Mouse (Mus musculus): ENCODE results near the gene Zbtb39. TPM values are rescaled to one million over a fixed set of nuclear protein-coding genes. Genes with fewer than 3 reads are reported as not detected.

Zbtb39 gene
- total RNA-seq (2017) = 4.7 and 5.0 TPM in 2 replicates

DNA sequence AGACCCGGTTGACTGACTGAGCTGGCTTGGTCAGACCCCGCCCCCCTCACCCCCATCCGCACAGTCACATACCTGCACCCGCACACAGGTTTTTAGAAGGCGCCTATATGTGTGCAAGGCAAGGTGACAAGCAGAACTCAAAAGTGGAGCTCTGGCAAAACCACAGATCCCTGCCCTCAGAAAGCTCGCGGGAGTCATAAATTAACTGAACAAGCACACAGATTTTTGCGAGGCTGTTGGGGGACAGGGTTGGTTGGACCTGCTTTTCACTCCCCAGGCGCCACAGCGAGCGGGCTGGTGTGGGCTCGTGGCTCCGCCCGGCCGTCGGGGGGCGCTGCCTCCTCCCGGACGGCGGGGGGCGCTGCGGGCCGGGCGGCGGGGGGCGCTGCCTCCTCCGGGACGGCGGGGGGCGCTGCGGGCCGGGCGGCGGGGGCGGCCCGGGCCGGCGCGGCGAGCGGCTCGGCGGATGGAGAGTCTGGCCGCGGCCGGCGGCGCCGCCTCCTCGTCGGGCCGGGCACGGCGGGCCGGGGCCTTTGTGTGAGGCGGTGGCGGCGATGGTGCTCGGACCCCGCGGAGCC, at the start of gene Zbtb39:
TSS of gene Zbtb39 (plus strand) at position 456 of the 578 bp plus-strand sequence.
- peak; percentile 53 for ATAC-seq (replicated peaks; ENCODE audit: low read depth, poor library complexity, severe bottlenecking)

DNA sequence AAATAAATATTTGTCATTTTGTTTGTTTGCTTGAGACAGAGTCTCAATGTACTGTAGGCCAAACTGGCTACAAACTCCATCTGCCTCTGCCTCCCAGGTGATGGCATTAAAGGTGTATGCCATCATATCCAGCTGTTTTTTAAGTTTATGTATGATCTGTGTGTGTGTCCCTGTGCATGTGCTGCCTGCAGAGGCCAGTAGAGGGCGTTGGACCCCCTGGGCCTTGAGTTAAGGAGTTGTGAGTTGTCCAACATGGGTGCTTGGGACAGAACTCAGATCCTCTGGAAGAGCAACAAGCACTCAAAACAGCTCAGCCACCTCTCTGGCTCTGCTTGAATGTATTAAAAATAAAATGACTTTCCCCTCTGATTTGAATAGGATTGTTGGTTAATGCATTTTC, 48.3 kb upstream of the Zbtb39 start:
- ATAC-seq (replicated peaks; ENCODE audit: low read depth, poor library complexity, severe bottlenecking) = no peak

DNA sequence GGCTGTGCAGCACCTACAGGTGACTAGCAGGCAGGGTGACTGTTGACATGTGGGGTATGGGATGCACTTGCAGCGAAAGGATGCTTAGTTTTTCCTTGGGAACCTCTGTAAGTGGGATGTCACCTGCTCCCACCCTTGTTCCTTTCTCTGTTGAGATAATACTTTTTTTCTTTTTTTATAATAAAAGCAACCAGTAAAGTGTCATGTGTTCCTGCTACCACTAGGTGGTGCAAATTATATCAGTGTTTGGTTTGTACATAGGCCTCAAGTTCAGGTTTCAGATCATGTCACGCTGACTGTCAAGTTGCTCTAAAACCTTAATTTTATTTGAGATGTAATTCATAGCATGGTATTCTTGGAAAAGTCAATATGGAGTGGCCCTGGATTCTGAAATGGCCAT, 44.7 kb upstream of the Zbtb39 start:
- ATAC-seq (replicated peaks; ENCODE audit: low read depth, poor library complexity, severe bottlenecking) = peak; percentile 88

DNA sequence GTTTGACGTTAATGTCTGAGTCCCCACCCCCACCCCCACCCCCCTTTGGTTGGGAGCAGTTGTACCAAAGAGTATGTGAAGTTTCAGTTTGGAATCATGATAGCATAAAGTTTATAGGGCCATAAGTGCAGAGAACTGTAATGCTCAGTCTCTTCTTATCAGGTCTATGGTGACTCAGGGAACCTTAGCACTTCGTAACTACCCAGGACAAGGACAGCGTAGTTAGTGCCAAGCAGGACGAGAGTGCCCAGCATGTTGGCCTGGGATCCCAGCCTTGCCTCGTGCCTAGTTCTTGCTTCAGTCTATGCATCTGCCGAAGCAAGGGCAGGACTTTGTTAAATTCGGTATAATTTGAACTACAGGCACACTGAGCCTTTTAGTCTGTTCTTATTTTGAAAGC, 43.6 kb upstream of the Zbtb39 start:
- no peak for ATAC-seq (replicated peaks; ENCODE audit: low read depth, poor library complexity, severe bottlenecking)

DNA sequence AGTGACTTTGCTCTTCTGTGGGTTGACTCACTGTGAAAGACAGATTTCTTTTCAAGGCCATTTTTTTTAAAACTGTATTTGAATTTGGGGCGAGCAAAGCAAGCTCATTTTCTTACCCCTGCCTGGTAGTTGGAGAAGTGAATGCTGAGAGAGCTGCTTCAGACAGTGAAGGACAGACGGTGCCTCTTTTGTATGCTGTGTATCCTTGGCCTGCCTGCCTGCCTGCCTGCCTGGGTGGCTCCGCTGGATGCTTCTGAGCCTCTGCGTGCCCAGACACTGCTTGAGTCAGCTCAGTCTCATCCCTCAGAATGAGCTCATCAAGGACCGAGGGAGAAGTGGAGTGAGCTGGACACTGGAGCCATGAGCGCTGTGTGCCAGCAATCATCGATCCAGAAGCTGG, 40.4 kb upstream of the Zbtb39 start:
- no peak for ATAC-seq (replicated peaks; ENCODE audit: low read depth, poor library complexity, severe bottlenecking)

DNA sequence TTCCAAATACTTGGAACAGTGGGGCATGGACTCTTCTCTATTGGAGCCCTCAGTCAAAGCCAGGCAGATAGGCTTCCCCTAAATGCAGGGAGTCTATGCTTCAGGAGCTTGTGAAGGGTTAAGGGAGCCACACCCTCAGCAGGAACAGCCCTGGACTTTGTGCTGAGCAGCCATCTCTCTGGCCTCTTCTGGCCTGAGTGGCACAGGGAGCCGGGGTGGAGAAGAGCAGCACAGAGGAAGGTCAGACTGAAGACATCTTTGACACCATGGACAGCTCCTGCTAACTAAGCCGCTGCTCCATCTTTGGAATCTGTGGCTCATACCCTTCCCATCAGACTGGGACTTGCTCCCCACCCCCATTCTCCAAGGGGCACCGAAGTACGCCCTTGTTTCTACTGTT, 36.0 kb upstream of the Zbtb39 start:
- ATAC-seq (replicated peaks; ENCODE audit: low read depth, poor library complexity, severe bottlenecking) = 0 out of 2 replicates have a peak, but pooled peaks have one; percentile 37

DNA sequence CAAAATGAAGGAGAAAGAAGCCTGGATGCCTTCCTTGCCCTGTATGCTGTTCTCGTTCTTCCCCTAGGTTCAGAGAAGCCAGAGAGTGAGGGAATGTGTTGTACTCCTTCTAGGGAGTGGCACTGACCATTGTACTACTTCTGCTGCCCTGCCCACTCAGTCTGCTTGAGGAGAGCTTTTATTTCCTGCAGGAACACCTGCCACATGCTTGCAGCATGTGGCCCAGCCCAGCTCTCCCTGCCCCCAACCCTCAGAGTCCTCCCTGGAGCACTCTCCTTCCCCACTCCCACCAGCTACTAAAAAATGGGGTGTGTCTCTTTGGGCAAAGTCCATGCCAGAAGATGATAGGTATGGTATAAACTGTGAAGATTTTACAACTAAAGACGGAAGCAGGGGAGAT, 35.0 kb upstream of the Zbtb39 start:
- no peak for ATAC-seq (replicated peaks; ENCODE audit: low read depth, poor library complexity, severe bottlenecking)

DNA sequence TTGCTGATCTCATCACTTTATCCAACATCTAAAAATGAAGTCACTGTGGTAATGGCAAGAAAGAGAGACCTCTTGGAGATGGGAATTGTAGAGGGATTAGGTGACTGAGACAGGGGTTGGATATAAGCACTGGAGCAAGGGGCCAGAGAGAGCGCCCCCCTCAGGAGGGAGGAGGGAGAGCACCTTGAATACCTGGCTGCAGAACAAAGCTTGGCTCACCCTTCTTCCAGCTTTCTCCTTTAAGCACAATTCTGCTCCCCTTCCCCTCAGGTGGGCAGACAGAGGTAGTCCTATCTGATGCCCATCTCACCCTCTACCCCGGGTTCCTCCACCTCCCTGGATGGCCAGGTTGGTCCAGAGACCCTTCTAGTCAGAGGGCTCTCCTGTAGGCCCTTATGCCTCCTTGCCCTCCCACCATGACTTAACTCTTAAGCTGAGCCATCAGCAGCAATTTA, 34.5 kb upstream of the Zbtb39 start, which contains the start of gene Myo1a:
TSS of gene Myo1a (plus strand) at position 405 of the 455 bp plus-strand sequence.
- ATAC-seq (replicated peaks; ENCODE audit: low read depth, poor library complexity, severe bottlenecking) = no peak

DNA sequence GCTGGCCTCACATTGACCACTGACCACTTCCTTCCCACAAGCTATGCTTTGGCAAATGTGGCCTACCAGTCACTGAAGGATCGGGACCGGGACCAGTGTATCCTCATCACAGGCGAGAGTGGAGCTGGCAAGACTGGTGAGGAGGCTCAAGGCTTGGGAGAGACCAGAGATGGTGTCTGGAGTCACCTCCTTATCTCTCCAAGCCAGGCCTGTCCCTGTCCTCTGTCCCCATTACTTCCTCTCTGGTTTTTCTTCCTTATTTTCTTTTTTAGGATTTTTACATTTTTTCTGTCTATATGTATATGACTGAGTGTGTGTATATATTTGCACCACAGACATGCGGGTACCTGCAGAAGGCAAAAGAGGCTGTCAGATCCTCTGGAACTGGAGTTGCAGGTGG, 33.6 kb upstream of the Zbtb39 start:
- ATAC-seq (replicated peaks; ENCODE audit: low read depth, poor library complexity, severe bottlenecking) = 0 out of 2 replicates have a peak, but pooled peaks have one; percentile 13

DNA sequence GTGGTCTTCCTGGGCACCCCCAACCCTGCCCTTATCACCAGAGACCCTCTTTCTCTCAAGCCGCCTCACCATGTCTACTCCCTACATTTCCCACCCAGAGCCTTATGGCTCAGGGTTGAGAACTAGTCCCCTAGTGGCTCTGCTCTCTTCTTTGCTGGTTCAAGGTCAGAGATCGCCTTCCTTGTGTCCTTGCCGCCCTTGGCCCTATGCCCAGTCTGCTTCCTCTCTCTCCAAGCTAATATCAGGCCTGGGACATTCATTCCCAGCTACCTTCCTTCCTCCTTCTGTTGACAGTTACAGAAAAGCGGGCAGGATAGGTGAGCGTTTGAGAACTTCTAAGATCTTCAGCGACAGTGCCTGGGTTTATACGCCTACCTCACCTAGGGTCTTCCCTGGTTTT, 31.6 kb upstream of the Zbtb39 start:
- ATAC-seq (replicated peaks; ENCODE audit: low read depth, poor library complexity, severe bottlenecking) = no peak

DNA sequence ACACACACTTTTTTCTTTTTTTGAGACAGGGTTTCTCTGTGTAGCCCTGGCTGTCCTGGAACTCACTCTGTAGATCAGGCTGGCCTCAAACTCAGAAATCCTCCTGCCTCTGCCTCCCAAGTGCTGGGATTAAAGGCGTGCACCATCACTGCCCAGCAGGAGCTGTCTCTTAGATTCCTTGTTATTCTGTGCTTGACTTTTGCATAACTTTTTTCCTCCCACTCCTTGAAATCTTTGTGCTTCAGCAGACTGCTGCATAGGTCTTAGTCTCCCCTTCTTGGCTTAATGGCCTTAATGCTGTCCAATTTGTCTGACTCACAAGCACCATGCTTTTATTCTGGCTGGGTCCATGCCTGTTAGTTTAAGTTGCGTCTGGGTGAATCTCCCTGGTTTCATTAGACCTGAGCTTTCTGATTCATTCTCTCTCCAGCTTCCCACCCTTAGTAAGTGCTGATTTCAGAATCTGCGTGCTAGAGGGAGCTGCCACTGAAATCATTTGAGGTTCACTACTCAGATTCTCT, 30.4 kb upstream of the Zbtb39 start:
- ATAC-seq (replicated peaks; ENCODE audit: low read depth, poor library complexity, severe bottlenecking) = no peak

DNA sequence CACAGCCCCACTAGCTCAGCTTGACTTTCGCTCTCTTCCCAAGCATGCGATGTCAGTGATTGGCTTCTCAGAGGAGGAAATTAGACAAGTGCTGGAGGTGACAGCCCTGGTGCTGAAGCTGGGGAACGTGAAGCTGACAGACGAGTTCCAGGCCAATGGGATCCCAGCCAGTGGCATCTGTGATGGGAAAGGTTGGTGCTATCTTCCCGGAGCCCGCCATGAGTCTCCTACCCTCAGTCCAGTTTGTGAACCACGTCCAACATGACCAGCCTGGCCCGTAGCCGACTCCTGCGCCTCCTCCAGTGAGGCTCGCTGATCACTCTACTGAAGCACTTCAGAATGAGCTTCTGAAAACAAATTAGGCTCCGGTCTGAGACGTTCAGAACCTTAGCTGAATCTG, 29.0 kb upstream of the Zbtb39 start:
- no peak for ATAC-seq (replicated peaks; ENCODE audit: low read depth, poor library complexity, severe bottlenecking)

DNA sequence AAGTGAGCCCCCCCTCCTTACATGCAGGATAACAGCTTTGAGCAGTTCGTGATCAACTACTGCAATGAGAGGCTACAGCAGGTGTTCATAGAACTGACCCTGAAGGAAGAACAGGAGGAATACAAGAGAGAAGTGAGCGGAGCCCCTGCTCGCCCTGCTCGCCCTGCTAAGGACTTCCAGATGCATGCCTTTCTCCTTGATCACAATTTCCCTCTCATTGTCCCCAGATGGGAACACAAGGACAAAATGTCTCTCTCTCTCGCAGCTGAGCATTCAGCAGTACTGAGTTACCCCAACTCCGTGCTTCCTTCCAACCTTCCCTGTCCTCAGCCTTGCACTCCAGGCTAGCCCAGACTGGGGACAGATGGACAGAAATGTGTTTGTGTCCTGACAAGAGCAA, 26.6 kb upstream of the Zbtb39 start:
- ATAC-seq (replicated peaks; ENCODE audit: low read depth, poor library complexity, severe bottlenecking) = no peak

DNA sequence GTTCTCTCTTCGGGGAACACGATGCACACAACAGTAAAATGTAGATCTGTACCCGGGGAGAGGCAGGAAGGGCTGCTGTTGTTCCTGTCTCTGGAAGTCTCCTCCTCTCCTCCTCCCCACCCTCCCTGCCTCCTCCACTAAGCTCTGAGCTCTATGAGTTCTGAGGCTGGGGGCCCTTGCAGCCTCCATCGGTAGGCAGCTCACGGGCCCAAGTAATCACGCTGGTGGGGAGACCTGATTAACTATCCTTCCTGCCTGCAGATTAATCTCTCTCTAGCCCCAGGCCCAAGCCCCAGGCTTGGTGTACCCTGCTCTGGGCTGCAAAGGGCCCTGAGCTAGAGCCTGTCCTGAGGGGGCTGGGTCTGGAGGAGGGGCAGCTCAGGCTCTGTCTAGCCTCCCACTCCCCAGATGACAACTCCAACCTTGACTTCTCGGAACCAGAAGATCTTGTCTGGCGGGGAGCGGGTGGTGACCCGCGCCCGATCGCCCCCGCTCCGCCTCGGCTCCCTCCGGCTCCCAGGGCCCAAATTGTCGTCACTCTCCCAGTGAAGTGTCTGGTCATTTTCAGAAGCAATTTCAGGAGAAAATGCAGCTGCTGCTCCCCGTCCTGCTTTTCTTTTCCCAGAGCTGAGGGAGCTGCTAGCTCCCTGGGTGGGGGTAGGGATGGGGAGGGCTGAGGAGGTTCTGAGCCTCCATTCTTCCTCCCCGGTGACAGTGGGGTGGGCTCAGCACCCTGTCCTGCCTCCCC, 17.5 kb upstream of the Zbtb39 start:
- no peak for ATAC-seq (replicated peaks; ENCODE audit: low read depth, poor library complexity, severe bottlenecking)

DNA sequence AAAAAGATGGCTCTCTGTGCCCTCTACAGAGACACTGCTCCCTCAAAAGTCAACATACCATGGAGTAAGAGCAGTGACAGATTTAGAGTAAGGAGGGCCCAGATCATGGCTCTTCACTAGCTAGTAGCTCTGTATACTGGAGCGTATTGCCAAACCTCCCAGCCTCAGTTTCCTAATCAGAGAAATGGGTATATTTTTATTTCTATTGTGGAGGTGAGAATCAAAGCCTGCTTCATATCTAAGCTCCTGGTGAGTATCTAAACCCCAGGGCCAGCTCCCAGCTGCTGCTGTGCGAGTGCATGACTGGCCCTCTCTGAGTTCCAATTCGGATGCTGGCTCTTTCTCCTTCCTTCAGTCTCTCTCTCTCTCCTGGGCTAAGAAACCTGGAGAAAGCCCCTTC, 15.2 kb upstream of the Zbtb39 start, which contains the start of gene Tac2:
TSS of gene Tac2 (plus strand) at position 301 of the 400 bp plus-strand sequence.
- no peak for ATAC-seq (replicated peaks; ENCODE audit: low read depth, poor library complexity, severe bottlenecking)

DNA sequence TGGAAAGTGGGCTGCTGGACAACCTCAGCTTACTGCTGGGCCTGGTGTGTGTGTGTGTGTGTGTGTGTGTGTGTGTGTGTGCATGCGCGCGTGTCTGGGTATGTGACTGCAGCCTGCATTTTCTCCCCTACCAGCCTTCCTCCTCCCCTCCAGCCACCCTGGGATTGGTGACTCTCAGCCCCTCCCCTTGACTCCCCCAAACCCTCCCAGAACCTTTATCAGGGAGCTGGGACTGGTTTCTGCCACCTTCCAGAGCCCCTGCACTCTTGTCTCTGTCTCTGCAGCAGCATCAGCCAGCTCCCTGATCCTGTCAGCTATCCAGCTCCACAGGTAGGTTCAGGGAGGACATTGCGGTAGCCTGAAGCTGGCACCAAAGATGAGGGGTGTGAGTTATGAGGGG, 14.2 kb upstream of the Zbtb39 start:
- ATAC-seq (replicated peaks; ENCODE audit: low read depth, poor library complexity, severe bottlenecking) = no peak; the same call in 1 of the 2 replicates

DNA sequence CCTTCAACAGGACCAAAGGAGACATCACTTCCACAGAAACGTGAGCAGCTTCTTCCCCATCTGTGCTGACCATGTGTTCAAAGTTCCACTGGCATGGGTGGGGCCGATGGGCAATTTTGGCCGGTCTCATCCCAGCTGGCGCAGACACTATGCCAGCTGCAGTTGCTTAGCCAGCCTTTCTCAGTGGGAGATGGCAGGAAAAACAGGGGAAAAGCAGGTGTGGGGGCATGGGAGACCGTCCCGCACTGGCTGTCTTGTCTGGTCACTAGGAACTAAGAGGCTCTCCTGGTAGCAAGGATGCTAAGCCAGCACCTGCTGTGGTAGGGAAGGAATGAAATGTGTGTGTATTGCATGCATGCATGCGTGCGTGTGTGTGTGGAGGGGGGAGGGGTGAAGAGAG, 10.9 kb upstream of the Zbtb39 start:
- no peak for ATAC-seq (replicated peaks; ENCODE audit: low read depth, poor library complexity, severe bottlenecking)

DNA sequence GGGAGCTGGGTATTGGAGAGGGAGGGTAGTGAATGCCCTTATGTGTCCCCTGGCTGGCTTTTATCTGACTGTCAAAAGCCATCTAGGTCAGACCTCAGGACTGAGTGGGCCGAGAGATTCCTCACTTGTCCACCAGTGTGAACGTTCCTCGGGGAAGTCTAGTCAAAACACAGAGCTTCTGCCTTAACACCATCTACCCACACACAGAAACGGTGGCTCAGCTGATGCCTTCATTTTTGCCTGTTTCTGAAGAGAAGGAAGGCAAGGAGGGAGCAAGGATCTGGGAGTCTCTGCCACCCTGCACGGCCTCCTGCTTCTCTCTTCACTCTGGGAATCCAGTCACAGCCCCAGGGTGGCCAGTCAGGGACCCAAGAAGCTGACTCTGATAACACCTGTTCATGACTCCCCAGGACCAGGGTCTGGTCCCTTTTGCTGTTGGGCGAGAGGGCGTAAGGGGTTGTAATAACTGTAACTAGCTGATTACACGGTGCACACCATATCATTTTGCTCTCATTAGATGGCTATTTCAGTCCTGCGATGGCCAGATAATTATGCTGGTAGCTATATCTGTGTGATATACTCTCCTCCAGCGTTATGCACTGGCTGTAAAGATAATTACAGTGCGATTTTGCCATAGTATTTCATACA, 8.9 kb upstream of the Zbtb39 start:
- peak; percentile 34 for ATAC-seq (replicated peaks; ENCODE audit: low read depth, poor library complexity, severe bottlenecking)

DNA sequence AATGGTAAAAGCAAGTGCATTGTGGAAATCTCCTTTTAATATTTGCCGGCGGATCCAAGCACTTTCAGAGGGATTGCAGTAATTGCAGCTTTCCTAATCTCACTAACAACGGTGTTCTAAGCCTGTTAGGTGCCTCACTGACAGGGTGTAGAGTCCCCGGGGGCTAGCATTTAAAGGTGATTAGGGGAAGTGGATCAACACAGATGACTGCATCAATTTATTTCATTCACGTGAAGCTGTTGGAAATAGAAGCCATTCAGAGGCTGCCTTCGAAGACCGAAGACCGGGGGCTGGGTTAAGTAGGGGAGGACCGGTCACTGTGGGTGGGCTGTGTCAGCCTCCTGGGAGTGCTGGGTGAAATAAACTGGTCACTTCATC, 8.4 kb upstream of the Zbtb39 start:
- ATAC-seq (replicated peaks; ENCODE audit: low read depth, poor library complexity, severe bottlenecking) = no peak

DNA sequence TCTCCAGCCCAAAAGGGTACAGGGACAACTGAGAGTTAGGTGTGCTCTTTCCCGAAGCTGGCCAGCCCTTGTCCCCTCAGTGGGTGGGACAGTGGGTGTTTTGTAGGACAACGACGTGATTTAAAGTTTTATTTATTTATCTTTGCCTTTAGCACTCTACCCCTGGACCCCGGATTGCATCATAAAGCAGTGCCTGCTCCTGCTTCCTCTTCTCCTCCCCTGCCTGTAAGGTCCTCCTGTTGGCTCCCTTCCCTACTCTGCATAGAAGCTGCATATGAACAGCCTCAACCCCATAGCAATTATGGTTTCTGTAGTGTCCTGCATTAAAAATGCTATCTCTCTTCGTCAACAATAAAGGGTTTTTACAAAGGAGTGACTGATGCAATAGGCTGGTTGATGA, 7.9 kb upstream of the Zbtb39 start:
- ATAC-seq (replicated peaks; ENCODE audit: low read depth, poor library complexity, severe bottlenecking) = 0 out of 2 replicates have a peak, but pooled peaks have one; percentile 17

DNA sequence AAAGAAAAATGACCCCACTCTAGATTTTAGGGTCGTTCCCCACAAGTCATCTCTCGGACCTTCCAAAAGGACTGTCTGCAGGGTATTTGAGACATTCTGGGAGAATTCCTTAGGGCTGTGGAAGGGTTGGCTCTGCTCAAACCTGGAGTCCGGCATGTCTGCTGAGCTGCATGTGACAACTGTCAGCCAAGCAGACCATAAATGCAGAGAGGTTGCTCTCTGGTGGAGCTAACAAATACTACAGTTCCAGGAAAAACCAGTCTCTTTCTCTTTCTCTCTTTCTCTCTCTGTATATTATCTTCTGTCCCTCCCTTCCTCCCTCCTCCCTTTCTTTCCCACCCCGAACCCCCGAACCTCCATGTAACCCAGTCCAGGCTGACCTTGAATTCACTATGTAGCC, 4.9 kb upstream of the Zbtb39 start:
- ATAC-seq (replicated peaks; ENCODE audit: low read depth, poor library complexity, severe bottlenecking) = no peak
